Mouse (Mus musculus): Measurements from ENCODE around the gene Zmynd11.
A peak's percentile ranks its signal among the peaks of the same experiment; 100 is the strongest.
"Not testable (repeated sequence)": the region's sequence is repeated elsewhere in the genome, so short reads cannot be mapped to it uniquely, and the experiment has no call there.

Gene Zmynd11

DNA sequence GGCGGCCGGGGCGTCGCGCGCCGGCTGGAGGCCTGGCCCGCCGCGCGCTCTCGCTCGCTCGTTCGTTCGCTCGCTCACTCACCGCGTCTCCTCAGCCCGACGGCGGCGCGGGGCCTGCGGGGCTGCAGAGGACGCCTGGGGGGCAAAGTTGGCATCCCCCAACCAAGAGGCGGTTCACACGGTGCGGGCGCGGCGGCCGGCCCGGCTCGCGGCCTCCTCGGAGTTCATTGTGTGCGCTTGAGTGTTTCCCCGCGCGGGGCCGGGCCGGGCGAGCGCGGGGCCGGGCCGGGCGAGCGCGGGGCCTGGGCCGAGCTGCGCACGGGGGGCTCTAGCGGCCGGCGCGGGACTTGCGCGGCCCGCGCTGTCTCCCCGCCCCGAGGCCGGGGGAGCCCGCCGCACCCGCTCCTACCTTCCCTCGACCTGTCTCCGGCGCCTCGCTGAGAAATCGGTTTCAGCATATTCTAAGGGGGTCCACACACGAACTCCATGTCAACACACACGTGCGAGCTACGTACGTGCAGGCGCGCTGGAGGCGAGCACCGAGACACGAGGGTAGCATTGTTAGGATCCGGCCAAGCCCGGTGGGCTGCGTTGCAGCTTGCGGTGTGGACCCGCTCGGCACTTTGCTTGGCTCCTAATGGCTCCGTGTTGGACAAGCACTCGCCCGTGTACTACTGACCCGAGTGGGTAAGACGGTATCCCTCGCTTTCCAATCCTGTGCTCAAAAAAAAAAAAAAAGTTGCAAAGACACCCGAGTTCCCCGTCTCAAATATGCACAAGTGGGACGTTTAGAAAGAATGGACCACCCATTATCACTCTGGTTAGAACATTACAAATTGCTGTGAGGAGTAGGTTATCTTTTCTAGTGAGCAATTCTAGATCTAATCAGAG lies at the start of gene Zmynd11:
Gene Zmynd11 (minus strand): TSS at position 685 of the 891 bp plus-strand sequence.
- DNase-seq: peak; percentile 62

DNA sequence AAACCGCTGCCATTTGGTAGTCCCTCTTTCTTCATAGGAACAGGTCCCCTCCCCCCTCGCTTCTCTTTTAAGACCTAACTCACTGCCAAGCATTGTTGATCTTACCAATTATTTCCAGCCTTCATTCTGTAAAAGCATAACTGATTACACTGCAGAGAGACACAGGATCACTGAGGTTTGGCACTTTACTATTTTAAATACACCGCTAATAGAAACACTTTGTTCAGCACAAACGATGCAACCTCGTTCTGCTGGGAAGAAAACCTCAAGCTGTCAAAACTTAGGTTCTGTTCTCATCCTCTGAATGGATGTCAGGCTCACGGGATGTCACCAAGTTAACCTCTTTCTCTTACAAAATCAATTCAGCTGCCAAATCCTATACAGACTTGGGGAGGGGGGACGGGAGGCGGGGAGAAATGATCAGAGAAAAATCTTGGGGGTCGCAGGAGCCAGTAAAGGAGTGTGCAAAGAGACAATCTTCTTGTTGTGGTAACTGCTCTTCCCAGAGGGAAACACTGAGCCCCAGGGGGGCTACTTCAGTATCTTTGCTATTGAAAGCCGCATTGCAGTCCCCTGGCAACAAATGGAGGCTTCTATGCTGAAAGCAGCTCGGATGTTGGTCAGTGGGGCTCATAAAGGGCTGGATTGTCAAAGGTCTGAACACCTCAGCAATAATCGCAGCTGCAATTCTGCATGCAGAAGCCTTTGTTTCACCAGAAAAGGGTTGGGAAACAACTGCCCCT lies 30.9 kb upstream of the Zmynd11 start:
- DNase-seq: peak; percentile 6

DNA sequence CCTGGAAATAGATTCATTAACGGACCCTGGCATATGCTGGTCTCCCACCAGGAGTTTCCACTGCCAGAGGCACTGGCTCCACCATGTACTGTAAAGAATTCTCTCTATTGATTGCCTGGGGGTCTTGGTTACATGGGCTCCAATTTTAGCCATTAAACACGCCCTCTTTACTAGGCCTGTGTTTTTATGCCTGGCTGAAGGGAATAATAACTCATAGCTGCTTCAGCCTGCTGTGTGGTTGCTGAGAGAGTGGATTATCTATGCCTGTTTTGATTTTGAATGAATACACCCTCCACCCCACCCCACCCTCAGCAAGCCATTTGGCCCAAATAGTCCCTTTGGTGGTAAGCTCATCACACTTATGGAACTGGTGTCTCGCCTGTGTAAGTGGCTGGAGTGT lies 20.9 kb upstream of the Zmynd11 start:
- no peak for DNase-seq

DNA sequence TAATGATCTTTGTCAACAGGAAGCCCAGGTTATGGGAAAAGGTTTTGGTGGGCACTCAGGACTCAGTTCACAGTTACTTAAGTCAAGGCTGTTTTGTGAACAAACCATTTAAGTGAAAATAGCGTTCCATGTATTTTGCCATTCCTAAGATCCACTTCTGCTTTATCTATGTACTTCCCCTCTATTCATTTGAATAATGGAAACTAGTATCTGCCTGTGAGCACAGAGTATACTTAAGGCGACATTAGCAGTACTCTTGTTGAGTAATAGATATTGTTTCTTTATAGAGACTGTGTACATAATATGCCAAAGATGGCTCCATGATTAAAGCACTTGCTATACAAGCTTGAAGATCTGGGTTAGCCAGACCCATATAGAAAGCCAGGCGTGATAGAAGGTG lies 18.6 kb upstream of the Zmynd11 start:
- no peak for DNase-seq

DNA sequence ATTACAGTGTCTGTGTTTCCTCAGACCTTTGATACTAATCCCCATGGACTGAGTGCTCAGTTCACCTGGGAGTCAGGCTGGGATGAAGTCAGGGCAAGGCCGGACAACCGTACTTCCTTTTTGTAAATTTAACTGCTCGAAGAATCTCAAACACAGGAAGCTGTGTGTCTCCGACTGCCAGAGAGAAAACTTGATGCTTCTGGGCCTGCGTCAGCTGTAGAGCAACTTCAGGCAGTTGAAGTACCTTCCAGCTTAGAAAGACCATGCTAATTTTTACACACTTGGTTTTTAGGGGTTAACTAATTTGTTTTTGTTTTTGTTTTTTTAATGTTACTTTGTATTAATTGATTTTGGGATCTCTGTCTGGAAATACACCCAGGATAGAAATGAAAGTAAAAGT lies 10.8 kb upstream of the Zmynd11 start:
- no peak for DNase-seq

DNA sequence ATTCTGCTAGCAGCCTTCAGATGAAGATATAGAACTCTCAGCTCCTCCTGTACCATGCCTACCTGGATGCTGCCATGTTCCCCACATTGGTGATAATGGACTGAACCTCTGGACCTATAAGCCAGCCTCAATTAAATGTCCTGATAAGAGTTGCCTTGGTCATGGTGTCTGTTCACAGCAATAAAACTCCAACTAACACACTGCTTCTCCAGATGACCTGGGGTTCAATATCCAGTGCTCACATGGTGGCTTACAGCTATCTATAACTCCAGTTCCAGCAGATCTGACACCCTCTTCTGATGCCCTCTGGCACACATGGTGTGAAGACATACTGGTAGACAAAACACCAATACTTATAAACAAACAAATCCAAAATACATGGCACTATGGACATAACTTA lies 8.9 kb upstream of the Zmynd11 start:
- no peak for DNase-seq

DNA sequence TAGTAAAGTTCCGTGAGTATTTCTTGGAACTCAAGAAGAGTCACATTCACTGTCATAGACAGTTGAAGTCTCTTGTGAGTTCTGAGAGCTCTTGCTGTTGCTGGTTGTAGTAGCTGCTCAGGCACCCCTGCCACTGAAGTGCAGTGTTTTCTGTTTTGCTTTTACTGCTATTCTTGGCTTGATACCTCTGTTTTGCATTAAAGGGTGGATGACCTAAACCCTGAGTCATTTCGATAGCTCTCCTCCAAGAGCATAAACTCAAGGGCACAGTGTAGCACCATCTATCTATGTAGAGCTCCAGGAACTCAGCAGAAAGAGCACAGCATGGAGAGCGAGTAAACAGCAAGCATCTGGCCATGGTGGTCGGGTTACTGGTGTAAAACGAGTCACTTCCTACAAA lies 2.1 kb upstream of the Zmynd11 start:
- DNase-seq: no peak

DNA sequence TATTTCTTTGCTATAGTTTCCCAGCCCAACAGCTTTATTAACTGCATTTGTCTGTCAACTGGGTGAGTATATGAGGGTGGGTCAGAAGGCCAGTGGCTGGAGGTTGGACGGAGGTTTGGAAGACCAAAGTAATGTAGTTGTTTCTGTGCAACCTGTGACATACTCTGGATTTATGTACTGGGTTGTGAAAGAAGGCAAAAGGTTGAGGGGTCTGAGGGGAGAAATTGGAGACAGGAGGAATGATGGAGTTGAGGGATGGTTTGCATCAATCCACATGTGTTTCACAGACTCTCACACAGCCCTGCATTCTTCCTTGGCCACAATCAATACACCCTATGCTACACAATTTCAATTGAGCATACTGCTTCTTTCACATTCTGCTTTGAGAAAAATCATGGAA lies 1.4 kb upstream of the Zmynd11 start:
- DNase-seq: no peak

DNA sequence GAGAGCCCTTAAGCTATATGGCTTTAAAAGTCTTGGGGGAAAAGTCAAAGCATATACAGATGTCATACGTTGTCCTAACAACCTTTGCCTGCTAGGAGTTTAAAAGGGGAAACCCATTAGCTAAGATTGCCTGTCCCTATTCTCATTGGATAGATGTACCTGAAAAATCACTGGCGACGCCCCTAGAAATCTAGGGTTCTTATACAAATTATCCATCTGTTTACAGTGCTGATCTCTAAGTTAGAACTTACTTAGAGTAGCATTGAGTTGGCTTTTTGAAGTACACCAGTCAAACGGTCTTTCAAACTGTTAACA lies 364 bp upstream of the Zmynd11 start:
- no peak for DNase-seq

DNA sequence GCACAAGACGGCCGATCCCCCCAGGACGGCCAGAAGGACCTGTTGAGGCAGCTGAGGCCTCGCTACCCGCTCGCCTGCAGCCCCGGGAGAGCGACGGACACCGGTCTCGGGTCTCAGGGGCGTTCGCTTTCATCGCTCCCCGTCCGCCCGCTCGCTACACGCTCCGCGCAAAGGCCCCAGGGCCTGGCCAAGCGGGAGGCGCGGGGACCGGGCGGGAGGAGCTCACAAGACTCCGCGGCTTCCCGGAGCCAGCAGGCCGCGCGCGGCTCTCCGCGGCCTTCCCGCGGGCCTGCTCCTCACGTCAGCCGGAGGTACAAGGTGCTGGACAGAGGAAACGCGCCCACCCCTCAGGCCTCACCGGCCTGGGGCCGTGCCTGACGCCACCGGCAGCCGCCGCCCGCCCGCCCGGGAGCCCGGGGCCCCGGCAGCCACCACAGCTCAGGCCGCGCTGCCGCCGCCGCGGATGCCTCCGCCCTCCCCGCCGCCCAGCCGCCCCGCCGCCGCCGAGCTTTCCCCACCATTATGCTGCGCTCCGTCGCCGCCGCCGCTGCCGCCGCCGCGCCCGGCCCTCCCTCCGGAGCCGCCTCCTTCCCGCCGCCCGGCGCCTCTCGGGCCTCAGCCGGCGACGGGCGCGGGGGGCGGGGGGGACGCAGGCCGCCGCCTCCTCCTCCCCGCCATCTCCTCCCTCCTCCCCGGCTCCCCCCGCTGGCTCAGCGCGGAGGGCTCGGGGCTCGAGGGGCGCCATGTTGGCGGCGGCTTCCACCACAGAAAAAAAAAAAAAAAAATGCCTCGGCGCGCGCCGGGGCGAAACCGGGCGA lies 1.1 kb downstream of the Zmynd11 start:
- DNase-seq: peak; percentile 67

DNA sequence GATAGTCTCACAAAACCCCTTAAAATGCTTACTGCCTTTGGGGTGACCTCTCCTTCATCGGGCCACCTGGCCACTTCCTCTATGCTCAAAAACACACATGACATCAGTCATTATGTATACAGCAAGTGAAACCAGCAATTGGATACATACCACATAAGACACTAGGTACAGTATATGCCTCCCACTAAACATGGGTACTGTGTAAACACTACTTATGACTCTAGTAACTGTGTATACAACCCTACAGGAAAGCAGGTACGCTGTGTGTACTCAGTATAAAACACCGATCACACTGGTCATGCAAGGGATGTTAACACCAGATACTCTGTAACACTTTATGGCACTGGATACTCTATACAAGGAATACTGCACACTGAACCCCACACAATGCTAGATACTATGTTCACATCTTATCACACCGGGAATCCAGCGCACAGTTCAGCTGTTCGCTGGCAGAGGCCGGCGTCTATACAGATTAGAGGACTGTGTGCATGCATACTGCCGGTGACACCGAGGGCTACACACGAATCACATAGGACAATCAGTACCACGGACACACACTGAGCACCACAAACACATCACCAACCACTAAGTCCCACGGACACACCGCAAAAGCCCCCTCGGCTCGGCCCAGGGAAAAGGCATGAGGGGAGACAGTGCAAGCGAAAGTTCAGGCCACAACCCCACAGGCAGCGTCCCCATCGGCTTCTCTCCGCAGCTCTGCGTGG lies 1.9 kb downstream of the Zmynd11 start:
- no peak for DNase-seq

DNA sequence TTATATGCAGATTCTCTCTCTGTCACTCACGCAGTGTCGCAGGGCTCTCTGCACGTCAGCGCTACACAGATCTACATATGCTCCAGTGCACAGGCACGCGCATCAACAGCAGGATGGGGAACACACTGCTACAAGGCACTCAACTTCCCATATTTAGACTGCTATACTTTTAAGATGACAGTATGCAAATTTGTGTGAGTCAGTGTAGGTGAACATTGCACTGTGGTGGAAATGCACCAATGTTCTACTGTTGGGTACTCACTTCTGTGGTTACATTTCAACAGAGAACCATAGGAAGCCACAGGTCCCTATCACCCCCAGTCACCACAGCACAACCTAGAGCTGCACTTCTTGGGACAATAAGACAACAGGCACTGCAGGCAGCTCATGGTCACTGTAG lies 5.1 kb downstream of the Zmynd11 start:
- DNase-seq: no peak

DNA sequence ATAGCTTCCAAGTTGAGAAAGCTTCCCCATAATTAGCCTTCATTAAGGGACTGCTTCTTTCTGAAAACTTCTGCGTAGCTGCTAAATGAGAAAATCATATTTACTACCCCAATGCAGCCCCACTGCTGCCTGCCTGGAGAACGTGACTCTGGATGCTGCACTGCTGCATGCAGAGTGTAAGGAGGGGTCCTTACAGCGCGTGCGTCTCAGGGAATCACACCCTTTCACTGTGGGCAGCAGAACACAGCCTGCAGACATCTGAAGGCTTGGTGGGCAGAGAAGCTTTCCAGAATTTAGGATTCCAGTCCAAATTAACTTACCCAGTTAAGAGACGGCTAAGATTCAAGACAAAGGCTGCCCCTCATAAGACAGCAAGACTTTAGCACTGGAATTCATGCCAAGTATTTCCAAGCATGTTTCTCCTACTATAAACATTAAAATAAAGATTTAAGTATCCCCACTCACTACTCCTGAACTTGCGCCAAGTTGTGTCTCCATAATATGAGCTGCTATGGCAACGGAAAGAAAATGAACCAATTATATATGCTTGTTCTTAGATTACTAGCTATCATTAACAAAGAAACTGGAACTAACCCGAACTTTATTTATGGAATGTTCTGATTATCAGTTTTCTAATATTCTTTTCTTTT lies 7.2 kb downstream of the Zmynd11 start:
- DNase-seq: no peak

DNA sequence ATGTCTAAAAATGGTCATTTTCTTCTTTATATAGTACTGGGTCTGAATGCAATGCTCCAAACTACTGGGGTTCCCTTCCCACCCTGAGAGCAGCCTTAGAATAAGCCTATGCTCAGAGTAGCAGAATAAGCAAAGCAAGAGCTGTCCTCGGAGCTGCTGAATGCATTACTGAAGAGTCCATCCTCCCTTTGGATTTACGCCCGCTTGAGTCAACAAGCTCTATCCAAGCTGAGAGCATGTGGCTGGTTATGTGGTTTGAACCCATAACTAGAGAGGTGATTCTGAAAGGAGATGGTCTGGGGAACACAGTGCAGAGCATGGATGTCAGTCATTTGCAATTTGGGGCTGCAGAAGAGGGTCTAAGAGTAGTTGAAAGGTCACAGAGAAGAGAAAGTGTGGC lies 11.4 kb downstream of the Zmynd11 start:
- no peak for DNase-seq

DNA sequence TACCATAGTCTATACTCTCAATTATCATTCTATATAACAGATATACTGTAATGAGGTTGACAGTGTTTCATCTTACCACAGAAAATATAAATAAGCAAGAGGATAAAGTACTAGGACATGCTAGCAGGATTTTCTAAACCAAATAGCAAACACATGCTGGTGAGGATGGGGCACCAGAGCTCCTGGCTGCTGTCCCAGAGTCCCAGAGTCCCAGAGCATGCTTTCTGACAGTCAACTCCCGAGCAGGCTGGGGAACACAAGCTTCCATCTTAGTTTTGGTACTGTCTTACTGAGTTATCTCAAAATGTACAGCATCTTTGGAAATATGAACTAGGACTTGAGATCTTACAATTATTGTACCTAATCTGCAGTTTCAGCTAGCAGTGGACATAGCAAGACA lies 14.8 kb downstream of the Zmynd11 start:
- DNase-seq: peak; percentile 18

DNA sequence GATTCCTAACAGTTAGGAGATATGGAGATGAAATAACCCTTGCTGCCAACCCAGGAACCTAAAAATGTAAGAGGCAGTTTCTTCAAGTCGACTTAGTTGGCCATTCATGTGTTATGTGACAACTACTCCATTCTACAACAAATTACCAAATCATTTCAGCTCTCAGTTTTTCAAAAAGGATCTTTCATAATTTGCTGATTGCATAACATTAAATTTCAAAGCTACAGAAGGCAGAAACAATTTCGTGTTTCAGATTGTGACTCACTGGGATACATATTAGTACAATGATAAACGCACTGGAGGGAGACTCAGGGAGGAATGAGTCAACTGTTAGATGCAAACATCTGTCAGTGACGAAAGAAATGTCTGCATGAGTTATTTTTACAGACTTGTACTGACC lies 15.3 kb downstream of the Zmynd11 start:
- no peak for DNase-seq

DNA sequence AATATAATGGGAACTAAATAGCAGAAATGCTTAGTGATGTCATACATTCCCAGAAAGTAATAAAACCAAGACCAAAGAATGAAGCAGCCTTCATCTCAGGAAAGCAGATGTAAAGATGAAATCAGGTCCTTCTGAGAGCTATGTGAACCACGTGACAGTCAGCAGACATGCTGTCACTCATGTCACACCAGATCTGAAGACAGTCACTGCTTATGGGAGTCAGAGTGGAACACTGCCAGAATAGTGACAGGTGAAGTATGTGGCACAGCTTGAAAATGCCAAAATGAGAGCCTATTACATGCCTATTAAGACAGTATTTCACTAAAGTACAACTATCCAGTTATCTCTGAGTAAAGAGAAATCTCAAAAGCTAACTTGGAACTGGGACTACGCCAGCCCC lies 26.9 kb downstream of the Zmynd11 start:
- no peak for DNase-seq

DNA sequence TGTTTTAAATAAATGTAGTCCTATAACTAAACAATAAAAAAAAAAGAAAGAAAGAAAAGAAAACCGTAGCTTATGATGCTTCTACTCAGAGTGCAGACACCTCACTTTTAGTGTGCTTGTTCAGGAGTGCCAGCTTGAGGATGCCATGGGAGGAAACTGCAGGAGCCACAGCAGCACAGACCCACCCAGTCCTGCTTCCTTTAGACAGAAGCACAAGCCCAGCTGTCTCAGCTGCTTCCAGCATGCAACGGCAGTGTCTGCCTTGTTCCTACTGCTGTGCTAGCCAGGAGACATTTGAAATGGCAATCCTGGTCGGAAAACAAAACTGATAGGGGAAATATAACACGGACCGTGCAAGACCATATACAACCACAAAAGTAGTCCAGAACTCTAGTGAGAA lies 28.1 kb downstream of the Zmynd11 start:
- DNase-seq: no peak

DNA sequence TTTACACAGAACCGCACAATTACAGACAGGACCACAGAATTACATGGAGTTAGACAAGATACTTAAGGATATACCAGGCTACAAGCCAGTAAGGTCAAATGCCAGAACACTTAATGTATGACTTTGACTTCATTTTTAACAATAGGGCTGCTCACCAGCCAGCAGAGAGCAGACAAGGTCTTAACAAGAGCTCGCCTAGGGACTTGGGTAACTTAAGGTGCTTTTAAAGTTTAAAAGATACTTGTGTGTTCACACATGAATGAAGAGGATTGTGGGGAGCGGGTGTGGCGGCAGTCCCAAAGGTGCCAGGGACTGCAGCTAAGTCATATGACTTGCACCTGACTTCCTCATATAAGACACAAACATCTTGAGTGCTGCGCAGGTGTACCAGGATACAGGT lies 32.9 kb downstream of the Zmynd11 start:
- DNase-seq: not testable (repeated sequence)

DNA sequence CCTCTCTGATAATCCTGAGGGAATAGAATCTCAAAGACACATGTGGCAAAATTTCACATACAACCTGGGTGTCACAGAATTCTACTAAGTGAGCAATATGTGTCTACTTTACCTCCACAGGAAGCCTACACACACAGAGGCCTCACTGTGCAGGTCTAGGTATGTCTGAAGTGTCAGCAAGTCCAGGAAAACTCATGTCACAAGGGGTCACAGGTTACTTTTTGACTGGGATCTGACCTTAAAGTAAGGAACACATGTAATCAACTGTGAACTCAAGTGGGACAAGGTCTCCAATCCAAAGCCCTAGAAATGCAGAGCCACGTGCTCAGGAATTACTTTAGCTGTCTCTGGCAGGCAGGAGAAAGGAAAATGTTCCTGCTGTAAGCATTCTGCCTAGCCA lies 36.1 kb downstream of the Zmynd11 start:
- DNase-seq: no peak

DNA sequence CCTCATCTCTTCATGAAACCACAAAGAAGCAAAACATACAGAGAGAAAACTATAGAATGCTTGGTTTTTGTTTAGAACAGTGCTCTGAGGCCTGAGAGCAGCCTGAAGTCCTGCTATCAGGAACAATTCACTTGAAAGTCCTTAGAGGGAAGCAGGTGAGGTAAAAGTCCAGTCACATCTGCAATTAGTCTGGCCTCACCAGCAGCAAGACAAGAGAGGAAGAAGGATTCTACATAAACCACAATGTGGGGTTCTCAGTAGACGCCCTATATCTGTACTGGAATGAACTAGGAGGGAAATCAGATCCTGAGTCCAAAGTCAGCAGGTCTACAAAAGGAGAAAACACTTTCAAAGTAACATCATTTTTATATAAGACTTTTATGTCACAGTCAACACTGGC lies 49.9 kb downstream of the Zmynd11 start:
- DNase-seq: no peak

DNA sequence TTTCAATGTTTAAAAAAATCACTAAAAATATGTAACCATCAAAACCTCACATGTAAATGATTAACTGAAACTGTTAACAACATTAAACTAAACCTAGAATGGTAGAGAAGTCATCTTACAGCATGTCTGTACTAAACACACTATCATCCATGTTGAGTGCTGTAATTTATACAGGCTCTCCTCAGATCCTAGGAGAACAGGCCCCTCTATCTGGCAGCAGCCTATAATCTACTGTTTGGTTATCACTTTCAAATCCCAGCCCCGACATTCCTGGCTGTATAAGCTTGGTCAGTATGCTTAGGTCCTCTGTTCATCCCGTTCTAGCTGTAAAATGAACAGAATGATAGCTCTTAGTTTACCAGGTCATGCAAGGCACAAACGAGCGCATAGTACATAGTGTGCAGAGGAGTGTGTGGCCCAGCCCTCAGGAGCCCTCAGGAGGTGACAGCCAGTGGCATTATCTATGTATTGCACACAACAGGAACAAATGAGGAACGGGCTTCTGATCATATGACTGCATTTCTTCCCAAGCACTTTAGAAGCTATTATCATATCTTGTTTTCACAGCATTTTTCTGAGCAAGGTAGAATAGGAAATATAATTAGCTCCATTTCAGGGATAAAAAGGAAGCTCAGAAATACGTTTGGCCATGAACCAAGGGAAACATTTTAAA lies 51.5 kb downstream of the Zmynd11 start:
- DNase-seq: no peak
